Mouse (Mus musculus): ENCODE results near the gene Nr2f6.

Gene Nr2f6

GRCm38 (mm10) chr8:71381421-71381970, at the start of gene Nr2f6:
Gene Nr2f6, minus strand, starts transcription at chr8:71381960.
- DNase-seq (ENCODE audit: low spot score): no peak

GRCm38 (mm10) chr8:71422121-71422520, 40.4 kb upstream of the Nr2f6 start:
- DNase-seq (ENCODE audit: low spot score): no peak

GRCm38 (mm10) chr8:71411535-71412273, 29.9 kb upstream of the Nr2f6 start:
- DNase-seq (ENCODE audit: low spot score): no peak

- no peak for DNase-seq (ENCODE audit: low spot score)
Measured at GRCm38 (mm10) chr8:71408231-71408630, 26.5 kb upstream of the Nr2f6 start.

DNA sequence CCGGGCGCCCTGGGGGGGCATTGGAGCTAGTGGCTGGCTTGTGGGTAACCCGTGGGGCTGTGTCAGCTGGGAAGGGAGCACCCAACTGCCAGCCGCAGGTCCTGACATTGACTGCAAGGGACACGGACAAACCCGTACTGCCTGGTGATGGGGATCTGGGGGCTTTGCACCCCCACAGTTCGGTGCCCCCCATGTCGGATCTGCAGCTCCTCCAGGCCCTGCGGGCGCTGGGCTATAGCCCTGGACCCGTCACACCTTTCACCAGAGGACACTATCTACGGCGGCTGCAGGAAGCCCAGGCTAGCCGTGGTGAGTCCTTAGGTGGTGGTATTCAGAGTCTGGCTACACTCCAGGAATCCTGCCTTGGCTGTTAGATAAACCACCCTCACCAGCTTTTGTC, 25.7 kb upstream of the Nr2f6 start:
- no peak for DNase-seq (ENCODE audit: low spot score)

- no peak for DNase-seq (ENCODE audit: low spot score)
Measured at GRCm38 (mm10) chr8:71406099-71407015, 24.6 kb upstream of the Nr2f6 start.

DNA sequence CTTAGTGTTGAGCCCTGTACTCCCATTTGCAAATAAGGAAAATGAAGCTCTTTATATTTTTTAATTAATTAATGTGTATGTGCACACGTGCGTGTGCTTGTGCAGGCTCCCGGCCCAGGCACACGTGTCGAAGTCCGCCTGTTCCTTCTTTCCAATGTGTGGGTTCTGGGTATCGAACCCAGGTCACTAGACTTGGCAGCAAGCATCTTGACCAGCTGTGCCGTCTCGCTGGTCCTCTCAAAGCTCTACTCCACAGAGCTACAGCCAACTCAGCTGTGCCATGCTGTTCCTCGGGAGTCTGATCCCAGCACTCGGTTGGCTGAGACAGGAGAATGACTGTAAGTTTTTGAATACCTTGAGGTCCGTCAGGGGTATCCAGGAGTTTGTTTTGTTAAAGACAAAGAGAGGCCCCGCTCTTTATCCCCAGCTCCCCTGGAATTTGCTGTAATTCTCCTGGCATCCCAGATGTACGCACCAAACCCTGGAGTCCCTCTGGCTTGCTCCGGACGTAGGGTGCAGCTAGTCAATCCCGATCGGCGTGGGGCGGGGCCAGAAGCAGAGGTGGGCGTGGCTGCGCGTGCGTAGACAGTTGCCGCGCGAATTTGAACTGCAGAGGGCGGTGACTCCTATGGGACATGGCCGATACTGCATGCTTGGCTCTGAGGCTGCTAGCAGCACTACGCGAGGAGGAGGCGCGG, 23.8 kb upstream of the Nr2f6 start, which contains the start of gene Ankle1:
Gene Ankle1, plus strand, starts transcription at position 610 of the 698 bp plus-strand sequence.
- DNase-seq (ENCODE audit: low spot score): peak; percentile 92

DNA sequence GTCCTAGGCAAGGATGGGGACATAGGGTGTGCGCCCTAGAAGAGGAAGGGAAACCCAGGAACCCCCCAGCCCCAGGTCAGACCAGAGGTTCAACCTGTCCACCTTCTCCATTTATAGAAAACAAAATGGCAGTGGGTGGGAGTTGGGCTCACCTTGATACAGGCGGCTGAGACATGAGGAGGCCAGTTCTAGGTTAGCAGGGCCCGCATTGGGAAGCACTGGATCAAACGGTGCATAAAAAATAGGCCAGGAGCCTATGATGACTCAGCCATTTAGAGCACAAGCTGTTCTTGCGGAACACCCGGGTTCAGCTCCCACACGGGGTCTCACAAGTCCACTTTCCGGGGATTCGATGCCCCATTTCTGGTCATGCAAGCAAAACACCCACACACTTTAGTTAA, 23.2 kb upstream of the Nr2f6 start:
- no peak for DNase-seq (ENCODE audit: low spot score)

DNA sequence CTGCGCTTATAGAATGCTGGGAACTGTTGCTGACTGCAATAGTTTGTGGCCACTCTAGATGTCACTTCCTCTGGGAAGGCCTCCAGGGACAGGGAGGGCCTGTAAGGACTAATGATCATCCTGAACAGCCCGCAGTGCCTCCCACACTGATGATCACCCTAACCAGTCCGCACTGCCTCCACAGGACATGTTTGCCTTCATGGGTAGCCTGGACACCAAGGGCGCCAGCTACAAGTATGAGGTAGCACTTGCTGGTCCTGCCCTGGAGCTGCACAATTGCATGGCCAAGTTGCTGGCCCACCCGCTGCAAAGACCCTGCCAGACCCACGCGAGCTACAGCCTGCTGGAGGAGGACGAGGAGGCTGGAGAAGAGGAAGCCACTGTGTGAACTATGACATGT, 22.3 kb upstream of the Nr2f6 start:
- no peak for DNase-seq (ENCODE audit: low spot score)

GRCm38 (mm10) chr8:71403107-71403885, 21.5 kb upstream of the Nr2f6 start:
- no peak for DNase-seq (ENCODE audit: low spot score)

GRCm38 (mm10) chr8:71402446-71402964, 20.7 kb upstream of the Nr2f6 start:
- no peak for DNase-seq (ENCODE audit: low spot score)

- no peak for DNase-seq (ENCODE audit: low spot score)
Measured at GRCm38 (mm10) chr8:71401454-71401853, 19.7 kb upstream of the Nr2f6 start.

DNA sequence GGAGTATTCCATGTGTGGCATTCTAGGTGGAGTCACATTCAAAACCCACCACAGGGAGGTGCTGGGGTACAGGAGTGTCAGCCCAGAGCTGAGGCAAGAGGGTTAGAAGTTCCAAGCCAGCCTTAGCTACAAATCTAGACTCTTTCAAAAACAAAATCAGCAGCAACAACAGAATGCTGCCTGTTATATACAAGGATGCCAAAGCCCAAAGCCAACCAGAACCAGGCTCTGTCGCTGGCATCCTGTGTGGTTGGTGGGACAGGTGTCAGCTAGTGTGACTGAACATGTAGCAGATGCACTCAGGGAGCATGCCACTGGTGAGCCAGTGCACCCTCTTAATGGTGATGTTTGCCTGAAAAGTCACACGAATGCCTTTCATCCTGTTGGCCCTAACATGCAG, 19.1 kb upstream of the Nr2f6 start:
- no peak for DNase-seq (ENCODE audit: low spot score)

- no peak for DNase-seq (ENCODE audit: low spot score)
Measured at GRCm38 (mm10) chr8:71397701-71398100, 15.9 kb upstream of the Nr2f6 start.

DNA sequence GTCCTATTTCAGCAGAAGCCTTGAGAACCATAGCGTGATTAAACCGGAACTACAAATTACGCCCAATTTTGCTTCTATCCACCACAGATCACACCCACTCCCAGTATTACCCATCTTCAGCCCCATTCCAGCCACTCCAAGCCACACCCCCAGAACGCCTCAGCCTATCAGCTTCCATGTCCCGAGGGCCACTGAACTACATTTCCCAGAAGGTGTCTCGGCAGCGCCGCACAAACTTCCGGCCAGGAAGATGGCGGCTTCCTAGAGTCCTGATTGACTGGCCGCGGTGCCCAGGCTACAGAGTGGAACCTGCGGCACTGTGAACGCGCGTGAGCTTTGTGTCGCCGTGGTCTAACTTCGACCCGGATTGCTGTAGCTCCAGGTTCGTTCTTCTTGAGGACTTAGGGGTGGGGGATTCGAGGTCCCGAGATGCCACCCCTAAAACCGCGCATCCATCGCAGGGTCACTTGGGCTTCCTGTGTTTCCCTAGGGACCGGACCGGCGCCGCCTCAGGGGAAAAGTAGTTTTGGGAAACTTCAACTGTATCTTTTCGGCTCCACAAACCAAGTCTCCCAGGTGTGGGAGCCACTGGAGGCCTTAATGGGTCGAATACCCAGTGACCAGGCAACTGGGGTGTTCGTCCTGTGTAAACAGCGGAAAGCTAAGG, 15.0 kb upstream of the Nr2f6 start, which contains the start of gene Babam1:
Gene Babam1, plus strand, starts transcription at position 223 of the 667 bp plus-strand sequence.
- peak; percentile 86 for DNase-seq (ENCODE audit: low spot score)

DNA sequence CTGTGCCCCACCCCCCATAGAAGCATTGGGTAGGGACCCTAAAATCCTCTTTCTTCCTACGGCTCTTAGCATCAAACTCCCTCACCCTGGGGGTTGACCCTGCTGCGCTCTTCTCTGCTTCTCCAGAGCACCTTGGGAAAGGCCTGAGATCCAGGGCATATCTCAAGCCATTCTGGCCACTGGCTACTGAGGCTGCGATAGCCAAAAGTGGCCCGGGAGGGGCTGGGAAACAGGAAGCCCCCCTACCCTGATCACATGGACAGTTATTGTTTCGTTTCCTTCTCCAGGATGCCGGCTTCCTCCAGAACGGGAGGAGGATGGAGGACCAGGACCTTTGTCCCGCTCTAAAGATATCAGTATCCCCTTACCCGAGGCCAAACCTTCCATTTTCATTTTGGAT, 13.9 kb upstream of the Nr2f6 start, which contains the start of gene Ushbp1:
Gene Ushbp1, minus strand, starts transcription at position 174 of the 400 bp plus-strand sequence.
- no peak for DNase-seq (ENCODE audit: low spot score)

DNA sequence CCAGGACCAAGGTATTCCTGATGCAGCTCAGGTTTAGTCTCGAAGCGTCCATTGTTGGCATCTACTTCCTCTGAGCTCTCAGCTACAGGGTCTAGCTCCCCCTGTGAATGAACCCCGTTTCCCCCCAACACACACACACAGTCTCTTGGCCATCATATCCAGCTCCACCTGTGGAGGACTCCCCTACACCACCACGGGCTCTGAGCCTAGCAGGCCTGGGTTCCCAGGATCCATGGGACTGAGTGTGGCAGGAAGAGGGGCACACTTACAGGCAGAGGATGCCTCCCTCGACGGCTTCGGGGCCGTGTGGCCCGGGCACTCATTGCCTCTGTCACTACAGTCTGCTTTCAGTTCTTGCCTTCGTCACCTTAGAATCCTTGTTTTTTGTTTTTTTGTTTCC, 13.3 kb upstream of the Nr2f6 start:
- no peak for DNase-seq (ENCODE audit: low spot score)

GRCm38 (mm10) chr8:71394481-71394880, 12.7 kb upstream of the Nr2f6 start:
- no peak for DNase-seq (ENCODE audit: low spot score)

GRCm38 (mm10) chr8:71392871-71393270, 11.1 kb upstream of the Nr2f6 start:
- no peak for DNase-seq (ENCODE audit: low spot score)

- no peak for DNase-seq (ENCODE audit: low spot score)
Measured at GRCm38 (mm10) chr8:71392391-71392790, 10.6 kb upstream of the Nr2f6 start.

Measured in layer of hippocampus, adult 9-10 months (tissue).